Mouse (Mus musculus) ES-E14 (cell line): ENCODE data around the gene Phf21a.

Source experiments
- CHD2 ChIP-seq: IDR thresholded peaks from 2 replicates; pipeline ENCODE4 v1.6.1; 2014; ENCODE audit warnings: mild to moderate bottlenecking, low read depth, low read length, inconsistent platforms
- HCFC1 ChIP-seq: IDR thresholded peaks from 2 replicates; pipeline ENCODE4 v1.6.1; 2012; ENCODE audit warnings: low read length, inconsistent platforms, borderline replicate concordance; ENCODE audit not compliant: insufficient read depth
- MAFK ChIP-seq: IDR thresholded peaks from 2 replicates; pipeline ENCODE4 v1.6.1; 2014; ENCODE audit warnings: mild to moderate bottlenecking, low read depth, low read length, inconsistent platforms; ENCODE audit not compliant: insufficient read depth
- ZC3H11A ChIP-seq: IDR thresholded peaks from 2 replicates; pipeline ENCODE4 v1.6.1; 2012; ENCODE audit warnings: low read depth, mild to moderate bottlenecking, inconsistent platforms, low read length, borderline replicate concordance
- ZNF384 ChIP-seq: IDR thresholded peaks from 2 replicates; pipeline ENCODE4 v1.6.1; 2012; ENCODE audit warnings: low read depth, low read length, inconsistent platforms

GRCm38 (mm10) chr2:92269227-92269626, 176.3 kb downstream of the Phf21a start:
- TF ChIP-seq CHD2 (no peak), HCFC1 (no peak), ZNF384 (no peak), ZC3H11A (no peak), MAFK (no peak)
